Mouse (Mus musculus) midbrain, embryonic 10.5 days (tissue): ENCODE data around the gene B4galt4. TPM values are rescaled to one million over a fixed set of nuclear protein-coding genes. Genes with fewer than 3 reads are reported as not detected.

Experiments
- DNase-seq: peaks from one replicate; pipeline ENCODE4 v3.0.0-alpha.2; 2017; ENCODE audit warnings: low spot score
- H3K27ac ChIP-seq: fragments of 300-500 bp; sonication (generic); replicated peaks from 2 replicates; pipeline ENCODE4 v1.5.1; 2016; ENCODE audit warnings: mild to moderate bottlenecking
- H3K27me3 ChIP-seq: fragments of 300-500 bp; sonication (generic); 2 replicates; pipeline ENCODE4 v1.6.1; 2016; ENCODE audit warnings: low read depth, mild to moderate bottlenecking; ENCODE audit not compliant: poor library complexity, severe bottlenecking
- H3K36me3 ChIP-seq: fragments of 300-500 bp; sonication (generic); 2 replicates; pipeline ENCODE4 v1.6.1; 2016; ENCODE audit warnings: mild to moderate bottlenecking, moderate library complexity
- H3K4me1 ChIP-seq: fragments of 300-500 bp; sonication (generic); 2 replicates; pipeline ENCODE4 v1.6.1; 2016
- H3K4me3 ChIP-seq: fragments of 300-500 bp; sonication (generic); 2 replicates; pipeline ENCODE4 v1.5.1; 2016; ENCODE audit warnings: mild to moderate bottlenecking, moderate library complexity
- H3K9me3 ChIP-seq: fragments of 300-500 bp; sonication (generic); replicated peaks from 2 replicates; pipeline ENCODE4 v1.6.1; 2016; ENCODE audit warnings: mild to moderate bottlenecking
- WGBS: fragments of 180-500 bp; shearing (Covaris S2); methylation state at CpG from one replicate; pipeline ENCODE4 v1.1.7; 2016; 5-methylcytosine and 5-hydroxymethylcytosine counted together
- polyA plus RNA-seq: library from polyadenylated mRNA; unstranded; fragments of >200 nt; fragmentation: Nextera tagmentation; extraction: Ambion mirVana; gene quantifications from 2 replicates; pipeline ENCODE4 v1.2.1, GENCODE M21; 2016

B4galt4 gene
- polyA plus RNA-seq, 1 experiment from 2014 or later: 20.8 TPM

DNA sequence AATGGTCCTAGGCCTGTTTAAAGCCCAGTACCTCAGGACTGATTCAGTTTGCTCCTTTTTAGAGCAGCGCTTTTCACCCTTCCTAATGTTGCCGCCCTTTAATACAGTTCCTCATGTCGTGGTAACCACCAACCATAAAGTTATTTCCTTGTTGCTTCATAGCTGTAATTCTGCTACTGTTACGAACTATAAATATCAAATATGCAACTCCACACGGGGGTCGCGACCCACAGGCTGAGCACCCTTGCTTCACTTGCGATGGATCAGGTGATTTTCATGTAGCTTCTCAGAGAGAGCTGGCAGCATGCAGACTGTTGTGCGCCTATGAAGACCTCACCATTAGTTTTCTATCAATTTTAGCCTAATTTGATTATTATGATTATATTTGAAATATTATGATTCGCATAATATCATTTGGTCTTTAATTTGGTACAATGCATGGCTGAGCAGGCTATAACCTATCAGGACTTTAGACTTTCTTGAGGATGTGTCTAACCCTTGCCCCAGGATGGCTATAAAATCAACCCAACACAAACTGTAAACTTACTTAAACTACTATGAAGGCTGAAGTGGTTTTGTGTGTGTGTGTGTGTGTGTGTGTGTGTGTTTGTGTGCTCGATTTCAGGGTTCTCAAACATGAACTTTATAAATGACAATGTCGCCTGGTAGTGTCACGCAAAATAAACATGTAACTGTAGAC, 710 bp upstream of the B4galt4 start:
- Histone ChIP-seq H3K4me1 (peaks cover 13% of the 10 kb centered on the region), H3K9me3 (no peaks in the 10 kb centered on the region), H3K36me3 (no peaks in the 10 kb centered on the region), H3K27me3 (peaks cover 11% of the 10 kb centered on the region), H3K27ac (no peak overlapping the region), H3K4me3 (peak overlapping the region; percentile 82)
- 83% methylated on average over 13 of the region's 13 CpGs for WGBS
- DNase-seq: no peak

DNA sequence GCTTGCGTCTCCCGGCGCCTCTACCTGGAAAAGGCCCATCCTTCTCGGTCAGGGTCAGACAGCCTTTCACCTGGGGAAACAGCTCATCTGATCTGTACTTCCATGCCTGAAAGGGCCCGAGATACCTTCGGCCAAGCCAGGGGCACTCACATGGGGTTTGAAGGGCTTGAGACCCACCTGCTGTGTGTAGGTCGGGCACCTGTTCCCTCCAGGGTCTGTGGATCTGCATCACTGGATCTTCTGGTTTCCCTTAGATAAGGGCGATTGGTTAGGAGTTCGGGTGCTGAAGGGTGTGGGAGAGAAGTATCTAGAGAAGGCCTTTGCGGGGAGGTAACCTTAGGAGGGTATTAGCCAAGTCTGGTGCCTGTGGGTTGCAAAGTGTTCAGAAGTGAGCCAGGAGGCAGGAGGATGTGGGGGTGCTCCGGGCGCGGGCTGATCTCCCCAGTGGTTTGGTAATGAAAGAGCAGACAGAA, 631 bp downstream of the B4galt4 start:
- H3K4me1 ChIP-seq: peaks cover 13% of the 10 kb centered on the region
- H3K27me3 ChIP-seq: peaks cover 11% of the 10 kb centered on the region
- no peaks in the 10 kb centered on the region for H3K36me3 ChIP-seq
- peak overlapping the region; percentile 82 for H3K4me3 ChIP-seq
- WGBS: 2% methylated on average over 13 of the region's 13 CpGs
- H3K9me3 ChIP-seq: no peaks in the 10 kb centered on the region
- H3K27ac ChIP-seq: peak overlapping the region; percentile 87
- no peak for DNase-seq

DNA sequence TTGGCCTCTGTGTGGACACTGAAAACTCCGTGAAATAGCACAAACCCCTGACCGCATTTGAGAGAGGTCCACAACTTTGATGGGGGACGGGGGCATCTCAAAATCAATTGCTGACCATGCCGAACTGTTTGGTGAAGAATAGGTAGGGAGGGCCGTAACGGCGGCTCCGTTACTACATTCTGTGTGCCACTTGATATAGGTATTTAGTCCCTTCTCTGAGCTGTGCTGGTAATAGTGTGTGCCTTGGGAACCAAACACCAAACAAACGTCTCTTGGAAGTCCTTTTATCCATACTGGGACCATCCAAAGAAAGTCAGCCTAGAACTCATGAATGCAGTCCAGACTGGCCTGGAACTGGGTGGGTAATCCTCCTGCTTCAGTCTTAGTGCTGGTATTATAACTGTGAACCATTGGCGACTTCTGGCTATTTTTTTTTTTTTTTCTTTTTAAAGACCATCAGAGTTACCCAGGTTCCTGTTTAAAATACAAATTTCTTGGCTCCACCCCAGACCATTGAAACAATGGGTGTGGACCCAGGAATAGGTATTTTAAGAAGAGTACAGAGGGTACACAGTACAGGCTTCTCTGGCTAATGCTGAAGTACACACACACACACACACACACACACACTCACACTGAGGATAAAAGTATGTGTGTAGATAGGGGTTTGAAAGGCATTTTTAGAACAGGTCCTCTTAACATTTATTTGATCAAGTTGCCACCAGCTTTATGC, 2.0 kb downstream of the B4galt4 start:
- H3K27me3 ChIP-seq: peaks cover 11% of the 10 kb centered on the region
- no peak for DNase-seq
- WGBS: 86% methylated on average over 10 of the region's 10 CpGs
- no peak overlapping the region for H3K27ac ChIP-seq
- H3K36me3 ChIP-seq: no peaks in the 10 kb centered on the region
- peaks cover 13% of the 10 kb centered on the region for H3K4me1 ChIP-seq
- no peak overlapping the region for H3K4me3 ChIP-seq
- no peaks in the 10 kb centered on the region for H3K9me3 ChIP-seq

DNA sequence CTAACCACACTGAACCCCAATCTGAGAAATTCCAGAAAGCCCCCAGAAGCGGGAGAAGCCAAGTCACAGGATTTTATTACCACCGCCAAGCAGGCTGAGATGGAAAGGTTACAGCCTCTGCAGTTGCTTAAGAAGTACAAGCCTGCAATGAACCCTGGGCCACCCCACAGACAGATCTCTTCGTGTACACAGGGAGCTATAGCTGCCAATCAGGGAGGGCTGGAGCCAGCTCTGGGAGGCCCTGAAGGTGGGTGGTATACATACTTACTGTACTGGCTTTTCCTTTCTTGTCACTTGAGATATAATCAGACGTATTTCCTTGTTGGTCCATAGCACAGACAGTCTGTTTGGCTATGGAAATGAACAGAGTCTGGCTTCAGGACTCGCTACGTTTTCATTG, 8.7 kb downstream of the B4galt4 start:
- Histone ChIP-seq H3K4me1 (peaks cover 8% of the 10 kb centered on the region), H3K27me3 (no peaks in the 10 kb centered on the region), H3K9me3 (no peaks in the 10 kb centered on the region), H3K36me3 (peaks cover 2% of the 10 kb centered on the region; the same call in 1 of the 2 replicates), H3K4me3 (no peak overlapping the region), H3K27ac (no peak overlapping the region)
- 87% methylated on average over 6 of the region's 6 CpGs for WGBS
- no peak for DNase-seq

GRCm38 (mm10) chr16:38753631-38754030, 11.6 kb downstream of the B4galt4 start:
- Histone ChIP-seq H3K27me3 (no peaks in the 10 kb centered on the region), H3K36me3 (peaks cover 12% of the 10 kb centered on the region), H3K9me3 (no peaks in the 10 kb centered on the region), H3K27ac (0 out of 2 replicates have a peak overlapping the region, but pooled peaks have one; percentile 0), H3K4me3 (no peak overlapping the region), H3K4me1 (peaks cover 8% of the 10 kb centered on the region)
- 67% methylated on average over 11 of the region's 11 CpGs for WGBS
- peak; percentile 30 for DNase-seq

DNA sequence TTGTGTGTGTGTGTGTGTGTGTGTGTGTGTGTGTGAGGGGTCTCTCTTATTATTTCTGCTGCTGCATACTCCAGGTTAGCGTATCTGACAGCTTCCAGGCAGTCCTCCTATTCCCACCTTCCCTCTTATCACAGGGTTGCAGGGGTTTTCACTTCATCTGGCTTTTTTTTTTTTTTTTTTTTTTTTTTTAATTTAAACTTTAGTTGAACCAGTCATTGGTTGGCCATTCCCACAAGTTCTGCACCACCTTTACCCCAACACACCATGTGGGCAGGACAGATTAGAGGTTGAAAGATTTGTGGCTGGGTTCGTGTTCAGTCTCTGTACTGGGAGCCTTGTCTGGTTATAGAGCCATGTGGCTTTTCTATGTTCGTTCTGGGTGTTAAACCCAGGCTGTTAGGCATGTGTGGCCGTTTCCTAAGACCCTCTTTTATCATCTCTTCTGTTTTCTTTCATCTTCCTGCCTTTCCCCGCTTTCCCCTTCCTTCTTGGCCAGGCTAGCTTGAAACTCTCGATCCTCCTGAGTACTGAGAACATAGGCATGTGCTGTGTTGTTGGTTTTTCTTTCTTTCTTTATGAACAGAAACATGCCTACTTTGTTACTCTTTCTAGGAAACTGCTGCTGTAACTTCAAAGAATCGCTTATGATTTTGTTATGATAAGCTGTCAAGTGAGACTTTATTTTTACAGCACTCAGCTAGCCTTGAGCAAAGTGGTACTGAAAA, 13.6 kb downstream of the B4galt4 start:
- peaks cover 8% of the 10 kb centered on the region for H3K4me1 ChIP-seq
- WGBS: 77% methylated on average over 7 of the region's 7 CpGs
- H3K9me3 ChIP-seq: no peaks in the 10 kb centered on the region
- peaks cover 12% of the 10 kb centered on the region for H3K36me3 ChIP-seq
- no peak for DNase-seq
- no peaks in the 10 kb centered on the region for H3K27me3 ChIP-seq
- 0 out of 2 replicates have a peak overlapping the region, but pooled peaks have one; percentile 28 for H3K27ac ChIP-seq
- no peak overlapping the region for H3K4me3 ChIP-seq

DNA sequence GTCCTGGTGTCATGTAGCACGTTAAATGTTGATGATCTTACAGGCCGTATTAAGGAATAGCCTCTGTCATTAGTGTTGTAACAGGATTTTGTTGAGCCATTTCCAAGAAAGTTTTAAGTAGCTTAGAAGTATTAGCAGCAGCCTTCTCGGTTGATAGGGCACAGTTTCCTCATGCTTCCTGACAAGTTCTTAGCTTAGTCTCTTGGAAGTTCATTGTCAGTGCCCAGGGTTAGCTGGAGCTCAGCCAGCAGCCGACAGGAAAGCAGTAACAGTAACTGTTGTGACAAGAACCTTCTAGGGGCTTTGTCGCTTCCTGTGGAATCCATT, 14.1 kb downstream of the B4galt4 start:
- Histone ChIP-seq H3K9me3 (no peaks in the 10 kb centered on the region), H3K36me3 (peaks cover 12% of the 10 kb centered on the region), H3K27ac (0 out of 2 replicates have a peak overlapping the region, but pooled peaks have one; percentile 3), H3K27me3 (no peaks in the 10 kb centered on the region), H3K4me1 (peaks cover 8% of the 10 kb centered on the region), H3K4me3 (no peak overlapping the region)
- WGBS: 68% methylated on average over 5 of the region's 5 CpGs
- no peak for DNase-seq

GRCm38 (mm10) chr16:38756572-38756971, 14.5 kb downstream of the B4galt4 start:
- Histone ChIP-seq H3K4me3 (no peak overlapping the region), H3K27ac (no peak overlapping the region), H3K9me3 (no peaks in the 10 kb centered on the region), H3K4me1 (peaks cover 8% of the 10 kb centered on the region), H3K36me3 (peaks cover 12% of the 10 kb centered on the region), H3K27me3 (no peaks in the 10 kb centered on the region)
- no peak for DNase-seq
- 88% methylated on average over 4 of the region's 4 CpGs for WGBS

- WGBS: 97% methylated on average over 19 of the region's 19 CpGs
- DNase-seq: no peak
- H3K36me3 ChIP-seq: peaks cover 12% of the 10 kb centered on the region
- H3K9me3 ChIP-seq: no peaks in the 10 kb centered on the region
- no peak overlapping the region for H3K4me3 ChIP-seq
- peaks cover 8% of the 10 kb centered on the region for H3K4me1 ChIP-seq
- no peaks in the 10 kb centered on the region for H3K27me3 ChIP-seq
- no peak overlapping the region for H3K27ac ChIP-seq
Measured at GRCm38 (mm10) chr16:38757626-38758025, 15.6 kb downstream of the B4galt4 start.

GRCm38 (mm10) chr16:38758104-38758861, 16.2 kb downstream of the B4galt4 start:
- Histone ChIP-seq H3K4me3 (no peak overlapping the region), H3K27me3 (no peaks in the 10 kb centered on the region), H3K27ac (no peak overlapping the region), H3K9me3 (no peaks in the 10 kb centered on the region), H3K4me1 (peaks cover 1% of the 10 kb centered on the region), H3K36me3 (peaks cover 12% of the 10 kb centered on the region)
- DNase-seq: no peak
- 87% methylated on average over 12 of the region's 12 CpGs for WGBS

GRCm38 (mm10) chr16:38760239-38760638, 18.2 kb downstream of the B4galt4 start:
- Histone ChIP-seq H3K36me3 (peaks cover 10% of the 10 kb centered on the region), H3K9me3 (no peaks in the 10 kb centered on the region), H3K4me1 (no peaks in the 10 kb centered on the region), H3K27me3 (no peaks in the 10 kb centered on the region), H3K4me3 (no peak overlapping the region), H3K27ac (no peak overlapping the region)
- WGBS: 91% methylated on average over 5 of the region's 5 CpGs
- no peak for DNase-seq

- H3K9me3 ChIP-seq: no peaks in the 10 kb centered on the region
- H3K36me3 ChIP-seq: peaks cover 10% of the 10 kb centered on the region
- H3K27ac ChIP-seq: no peak overlapping the region
- WGBS: 84% methylated on average over 6 of the region's 6 CpGs
- no peaks in the 10 kb centered on the region for H3K4me1 ChIP-seq
- H3K27me3 ChIP-seq: no peaks in the 10 kb centered on the region
- no peak for DNase-seq
- H3K4me3 ChIP-seq: no peak overlapping the region
Measured at GRCm38 (mm10) chr16:38760834-38761375, 18.8 kb downstream of the B4galt4 start.
